Mouse (Mus musculus) megakaryocyte, embryonic 14.5 days (primary cell): ENCODE measurements at regions not wholly inside any gene's neighbourhood (a gene's known extent, or its start where the extent isn't known, plus 50 kb on each side); places are given as distances from the start of the nearest gene placed in this dataset.

ENCODE experiments used
- FLI1 ChIP-seq: IDR thresholded peaks from 2 replicates; pipeline ENCODE4 v1.6.1; 2012; ENCODE audit warnings: low read length, inconsistent platforms, mixed read lengths
- GATA1 ChIP-seq: IDR thresholded peaks from 3 replicates; pipeline ENCODE4 v1.6.1; 2012; ENCODE audit warnings: mixed read lengths, low read length, inconsistent platforms, borderline replicate concordance

DNA sequence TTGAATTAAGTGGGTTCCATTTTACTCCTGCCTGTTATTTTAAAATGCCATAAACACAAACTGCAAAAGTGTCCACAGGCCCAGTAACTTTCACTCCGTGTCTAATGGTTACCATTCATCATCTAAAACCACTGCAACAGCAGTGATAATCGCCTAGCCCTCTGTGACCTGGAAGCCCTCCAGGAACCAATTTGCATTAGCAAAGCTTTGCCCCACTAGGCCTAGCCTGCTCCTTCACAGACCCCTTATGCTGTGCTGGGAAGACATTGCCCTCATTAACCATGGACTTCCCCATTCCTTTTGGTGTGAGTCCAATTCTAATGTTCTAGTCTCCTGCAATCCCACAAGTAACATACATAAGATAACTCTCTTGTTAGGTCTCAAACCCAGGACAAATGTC is 277.3 kb upstream of the Prkd1 start:
- TF ChIP-seq GATA1: no peak
- no peak for TF ChIP-seq FLI1
